Mouse (Mus musculus) embryonic facial prominence, embryonic 12.5 days (tissue): Measurements from ENCODE around the gene Dcun1d4. TPM values are rescaled to one million over a fixed set of nuclear protein-coding genes. Genes with fewer than 3 reads are reported as not detected.

Experiments
- ATAC-seq: fragments of 200-750 bp; cut with Nextera tagmentation; 2 replicates; pipeline ENCODE4 v1.8.0; 2017; ENCODE audit not compliant: insufficient number of reproducible peaks, insufficient read depth, low FRiP score, low TSS enrichment
- H3K27ac ChIP-seq: fragments of 300-500 bp; sonication (generic); 2 replicates; pipeline ENCODE4 v1.5.1; 2016; ENCODE audit warnings: mild to moderate bottlenecking
- H3K27me3 ChIP-seq: fragments of 300-500 bp; sonication (generic); 2 replicates; pipeline ENCODE4 v1.6.1; 2016; ENCODE audit warnings: mild to moderate bottlenecking, moderate library complexity
- H3K36me3 ChIP-seq: fragments of 300-500 bp; sonication (generic); 2 replicates; pipeline ENCODE4 v1.6.1; 2016; ENCODE audit warnings: mild to moderate bottlenecking
- H3K4me1 ChIP-seq: fragments of 300-500 bp; sonication (generic); 2 replicates; pipeline ENCODE4 v1.6.1; 2016
- H3K4me2 ChIP-seq: fragments of 300-500 bp; sonication (generic); replicated peaks from 2 replicates; pipeline ENCODE4 v1.6.1; 2016; ENCODE audit warnings: mild to moderate bottlenecking, moderate library complexity
- H3K4me3 ChIP-seq: fragments of 300-500 bp; sonication (generic); 2 replicates; pipeline ENCODE4 v1.5.1; 2016; ENCODE audit warnings: mild to moderate bottlenecking
- H3K9ac ChIP-seq: fragments of 300-500 bp; sonication (generic); 2 replicates; pipeline ENCODE4 v1.6.1; 2016; ENCODE audit warnings: mild to moderate bottlenecking, moderate library complexity
- H3K9me3 ChIP-seq: fragments of 300-500 bp; sonication (generic); 2 replicates; pipeline ENCODE4 v1.6.1; 2016; ENCODE audit warnings: mild to moderate bottlenecking, moderate library complexity
- WGBS: fragments of 180-500 bp; shearing (Covaris S2); methylation state at CpG from one replicate; pipeline ENCODE4 v1.1.7; 2016; 5-methylcytosine and 5-hydroxymethylcytosine counted together
- polyA plus RNA-seq: library from polyadenylated mRNA; unstranded; fragments of >200 nt; fragmentation: Nextera tagmentation; extraction: Ambion mirVana; gene quantifications from 2 replicates; pipeline ENCODE4 v1.2.1, GENCODE M21; 2016

The Dcun1d4 gene
- 37.9 and 39.4 TPM in 2 replicates for polyA plus RNA-seq

- Histone ChIP-seq H3K27me3 (no peaks in the 10 kb centered on the region), H3K27ac (no peak within 1 kb of the TSS), H3K4me1 (peaks cover 3% of the 10 kb centered on the region; the same call in 1 of the 2 replicates), H3K36me3 (no peaks in the 10 kb centered on the region), H3K4me2 (no peak within 1 kb of the TSS), H3K9me3 (no peaks in the 10 kb centered on the region), H3K9ac (no peak within 1 kb of the TSS), H3K4me3 (no peak within 1 kb of the TSS)
- ATAC-seq = no peak
- 83% methylated on average over 7 of the region's 7 CpGs for WGBS
These were observed at the start of gene Dcun1d4 for GRCm38 (mm10) chr5:73480700-73481099. Dcun1d4 (plus strand) TSS chr5:73481000.

DNA sequence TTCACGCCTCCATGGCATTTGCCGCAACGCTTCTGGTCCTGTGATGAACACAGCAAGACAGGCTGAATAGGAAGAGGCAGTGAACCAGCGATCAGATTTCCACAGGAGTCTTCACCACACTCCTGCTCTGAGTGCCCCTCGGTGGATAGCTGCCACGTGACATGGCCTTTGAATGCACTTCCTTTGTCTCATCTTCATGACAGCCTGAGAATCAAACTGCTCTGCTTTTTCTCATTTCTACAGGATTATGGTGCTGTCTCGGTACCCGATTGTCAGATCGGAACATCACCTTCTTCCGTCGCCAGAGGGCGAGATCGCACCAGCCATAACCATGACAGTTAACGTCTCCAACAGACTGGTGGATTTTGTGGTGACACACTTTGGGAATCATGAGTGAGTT lies 49.2 kb upstream of the Dcun1d4 start:
- no peaks in the 10 kb centered on the region for H3K36me3 ChIP-seq
- WGBS = 23% methylated on average over 14 of the region's 14 CpGs
- no peak overlapping the region for H3K4me2 ChIP-seq
- no peaks in the 10 kb centered on the region for H3K27me3 ChIP-seq
- 0 out of 2 replicates have a peak, but pooled peaks have one; percentile 47 for ATAC-seq
- H3K4me3 ChIP-seq = no peak overlapping the region
- no peaks in the 10 kb centered on the region for H3K9me3 ChIP-seq
- H3K9ac ChIP-seq = no peak overlapping the region
- no peak overlapping the region for H3K27ac ChIP-seq
- H3K4me1 ChIP-seq = no peaks in the 10 kb centered on the region

DNA sequence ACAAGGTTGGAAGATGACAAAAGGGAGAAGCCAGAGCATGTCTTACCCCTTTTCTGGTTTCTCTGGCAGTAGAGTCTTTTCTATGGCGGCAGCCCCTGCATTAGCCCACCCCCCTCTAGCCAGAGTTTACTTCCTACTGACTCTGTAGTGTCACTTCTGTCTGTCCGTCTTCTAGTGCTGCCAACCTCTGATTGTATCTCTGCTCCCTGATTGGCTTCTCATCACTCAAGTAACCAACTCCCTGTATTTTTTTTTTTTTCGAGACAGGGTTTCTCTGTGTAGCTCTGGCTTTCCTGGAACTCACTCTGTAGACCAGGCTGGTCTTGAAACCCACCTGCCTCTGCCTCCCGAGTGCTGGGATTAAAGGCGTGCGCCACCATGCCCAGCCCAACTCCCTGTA lies 48.0 kb upstream of the Dcun1d4 start:
- ATAC-seq = no peak
- no peak overlapping the region for H3K9ac ChIP-seq
- no peak overlapping the region for H3K4me2 ChIP-seq
- H3K27me3 ChIP-seq = no peaks in the 10 kb centered on the region
- H3K4me1 ChIP-seq = no peaks in the 10 kb centered on the region
- H3K9me3 ChIP-seq = no peaks in the 10 kb centered on the region
- H3K36me3 ChIP-seq = no peaks in the 10 kb centered on the region
- no peak overlapping the region for H3K4me3 ChIP-seq
- no peak overlapping the region for H3K27ac ChIP-seq
- WGBS = 82% methylated on average over 6 of the region's 6 CpGs

DNA sequence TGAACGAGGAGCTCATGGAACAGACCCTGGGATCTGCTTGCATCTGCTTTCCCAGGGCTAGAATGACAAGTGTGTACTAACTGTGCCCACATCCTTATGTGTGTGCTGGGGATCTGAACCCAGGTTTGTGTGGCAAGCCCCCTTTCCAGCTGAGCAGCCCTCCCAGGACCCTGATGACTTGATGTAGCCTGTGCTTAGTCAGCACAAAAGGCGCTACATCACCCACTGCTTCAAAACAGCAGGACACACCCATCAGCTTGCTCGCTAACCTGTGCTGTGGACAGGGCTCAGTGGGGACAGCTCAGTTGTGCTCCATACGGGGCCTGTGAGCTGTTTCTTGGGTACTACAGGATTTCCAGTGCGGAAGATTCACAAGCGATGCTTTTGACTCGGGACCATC lies 46.0 kb upstream of the Dcun1d4 start:
- ATAC-seq = no peak
- no peaks in the 10 kb centered on the region for H3K27me3 ChIP-seq
- 73% methylated on average over 7 of the region's 7 CpGs for WGBS
- H3K4me1 ChIP-seq = no peaks in the 10 kb centered on the region
- H3K9me3 ChIP-seq = no peaks in the 10 kb centered on the region
- H3K9ac ChIP-seq = no peak overlapping the region
- H3K4me3 ChIP-seq = no peak overlapping the region
- no peak overlapping the region for H3K27ac ChIP-seq
- H3K36me3 ChIP-seq = no peaks in the 10 kb centered on the region
- H3K4me2 ChIP-seq = no peak overlapping the region

DNA sequence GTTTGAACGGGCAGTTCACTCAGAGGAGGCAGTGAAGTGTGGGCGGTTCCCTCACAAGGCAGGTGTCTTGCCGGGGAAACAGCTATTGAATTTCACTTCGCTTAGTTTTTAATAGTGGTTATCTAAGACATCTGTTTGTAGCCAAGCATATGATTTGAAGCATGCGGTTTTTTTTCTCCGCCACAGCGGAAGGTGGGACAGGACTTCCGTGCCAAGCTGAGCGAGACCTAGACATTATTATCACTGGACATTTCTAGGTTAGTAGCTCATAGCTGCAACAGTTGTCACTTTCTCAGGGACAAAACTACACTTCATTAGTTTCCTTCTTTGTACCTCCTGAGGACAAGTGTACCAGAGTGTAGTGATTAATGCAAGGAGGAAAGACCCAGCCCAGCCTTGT lies 38.6 kb upstream of the Dcun1d4 start:
- Histone ChIP-seq H3K9me3 (no peaks in the 10 kb centered on the region), H3K27ac (no peak overlapping the region), H3K4me2 (no peak overlapping the region), H3K4me3 (no peak overlapping the region), H3K36me3 (no peaks in the 10 kb centered on the region), H3K27me3 (no peaks in the 10 kb centered on the region), H3K9ac (no peak overlapping the region), H3K4me1 (no peaks in the 10 kb centered on the region)
- WGBS = 58% methylated on average over 9 of the region's 9 CpGs
- no peak for ATAC-seq

DNA sequence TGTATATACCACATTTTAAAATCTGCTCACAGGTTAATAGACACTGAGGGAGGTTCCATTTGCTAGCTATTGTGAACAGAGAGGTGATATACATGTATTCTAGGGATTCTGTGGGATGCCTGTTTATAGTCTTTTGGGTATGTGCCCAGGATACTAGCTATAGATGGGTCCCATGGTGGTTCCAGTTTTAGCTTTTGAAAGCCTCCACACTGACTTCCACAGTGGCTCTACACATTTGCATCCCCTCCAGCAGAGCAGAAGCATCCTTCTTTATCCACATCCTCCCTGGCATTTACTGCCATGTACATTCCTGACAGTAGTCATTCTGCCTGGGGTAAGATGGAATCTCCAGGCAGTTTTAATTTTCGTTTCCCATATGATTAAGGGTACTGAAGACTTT lies 30.5 kb upstream of the Dcun1d4 start:
- no peak overlapping the region for H3K9ac ChIP-seq
- WGBS = 78% methylated on average over 1 of the region's 1 CpGs
- no peak overlapping the region for H3K27ac ChIP-seq
- no peaks in the 10 kb centered on the region for H3K4me1 ChIP-seq
- H3K9me3 ChIP-seq = no peaks in the 10 kb centered on the region
- no peak overlapping the region for H3K4me3 ChIP-seq
- H3K36me3 ChIP-seq = no peaks in the 10 kb centered on the region
- no peaks in the 10 kb centered on the region for H3K27me3 ChIP-seq
- no peak overlapping the region for H3K4me2 ChIP-seq
- ATAC-seq = no peak

DNA sequence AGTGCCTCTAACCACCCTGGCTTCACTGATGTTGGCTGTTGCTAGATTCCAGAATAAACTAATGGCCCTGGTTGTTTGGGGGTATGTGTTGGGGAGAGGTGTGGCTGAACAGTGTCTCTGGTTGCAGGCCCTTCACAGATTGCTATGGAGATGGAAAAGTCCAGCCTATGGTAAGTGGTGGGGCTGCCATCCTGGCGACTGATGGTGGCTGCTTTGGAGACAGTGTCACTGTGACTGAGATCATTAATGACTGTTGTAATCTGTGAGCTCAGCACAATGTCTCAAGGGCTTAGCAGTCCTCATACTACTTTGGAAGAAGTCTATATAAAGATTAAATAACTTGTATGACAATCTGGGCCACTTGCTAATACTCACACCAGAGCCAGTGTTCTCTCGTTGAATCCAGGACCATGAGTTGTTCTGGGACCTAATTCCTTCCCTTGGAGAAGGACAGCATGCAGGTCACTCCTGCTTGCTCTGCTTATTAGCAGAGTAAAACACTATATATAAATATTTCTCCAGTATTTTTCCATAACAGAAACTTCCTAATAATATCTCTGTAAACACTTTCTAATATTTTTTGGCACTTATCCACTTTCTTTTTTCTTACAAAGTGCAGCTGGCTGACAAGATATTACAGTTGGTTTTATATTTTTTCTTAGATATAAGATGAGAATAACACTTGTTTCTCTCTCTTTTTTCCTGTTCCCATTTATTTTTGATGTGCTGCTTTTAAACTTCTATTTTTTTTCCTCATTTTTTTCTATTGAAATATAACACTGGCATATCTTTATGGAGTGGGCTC lies 26.1 kb upstream of the Dcun1d4 start:
- Histone ChIP-seq H3K4me3 (no peak overlapping the region), H3K9me3 (no peaks in the 10 kb centered on the region), H3K4me2 (no peak overlapping the region), H3K27ac (no peak overlapping the region), H3K9ac (no peak overlapping the region), H3K36me3 (no peaks in the 10 kb centered on the region), H3K27me3 (no peaks in the 10 kb centered on the region), H3K4me1 (no peaks in the 10 kb centered on the region)
- no peak for ATAC-seq
- WGBS = 79% methylated on average over 2 of the region's 2 CpGs

DNA sequence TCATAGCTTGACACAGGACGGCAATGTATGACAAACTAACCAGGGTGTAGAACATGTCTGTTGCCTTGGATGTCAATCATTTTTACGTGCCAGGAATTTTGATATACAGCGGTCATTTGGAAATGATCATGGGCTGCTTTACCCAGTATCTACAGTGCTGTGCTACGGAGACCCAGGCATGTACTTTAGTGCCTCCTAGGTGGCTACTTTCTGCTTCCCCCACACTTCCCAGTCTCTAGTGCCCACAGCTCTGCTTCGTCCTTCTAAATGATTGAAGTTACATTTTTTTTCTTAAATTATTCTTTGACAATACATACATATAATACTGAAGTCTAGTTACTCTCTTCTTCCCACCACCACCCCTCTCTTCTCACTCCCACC lies 25.5 kb upstream of the Dcun1d4 start:
- Histone ChIP-seq H3K36me3 (no peaks in the 10 kb centered on the region), H3K9ac (no peak overlapping the region), H3K9me3 (no peaks in the 10 kb centered on the region), H3K27me3 (no peaks in the 10 kb centered on the region), H3K4me1 (no peaks in the 10 kb centered on the region), H3K4me2 (no peak overlapping the region), H3K4me3 (no peak overlapping the region), H3K27ac (no peak overlapping the region)
- 77% methylated on average over 5 of the region's 5 CpGs for WGBS
- ATAC-seq = no peak

GRCm38 (mm10) chr5:73468462-73469433 lies 12.1 kb upstream of the Dcun1d4 start:
- Histone ChIP-seq H3K9me3 (0 out of 2 replicates have a peak, but pooled peaks cover 4% of the 10 kb centered on the region), H3K27ac (no peak overlapping the region), H3K9ac (no peak overlapping the region), H3K4me2 (no peak overlapping the region), H3K4me1 (no peaks in the 10 kb centered on the region), H3K27me3 (no peaks in the 10 kb centered on the region), H3K36me3 (no peaks in the 10 kb centered on the region), H3K4me3 (no peak overlapping the region)
- no peak for ATAC-seq
- 84% methylated on average over 16 of the region's 16 CpGs for WGBS

- H3K36me3 ChIP-seq = no peaks in the 10 kb centered on the region
- H3K27ac ChIP-seq = no peak overlapping the region
- no peaks in the 10 kb centered on the region for H3K9me3 ChIP-seq
- no peak overlapping the region for H3K4me3 ChIP-seq
- H3K4me2 ChIP-seq = no peak overlapping the region
- no peaks in the 10 kb centered on the region for H3K4me1 ChIP-seq
- H3K9ac ChIP-seq = no peak overlapping the region
- 88% methylated on average over 20 of the region's 20 CpGs for whole genome bisulfite sequencing
- no peaks in the 10 kb centered on the region for H3K27me3 ChIP-seq
- no peak for ATAC-seq
These were observed 6.1 kb upstream of the Dcun1d4 start for GRCm38 (mm10) chr5:73474412-73475405.

DNA sequence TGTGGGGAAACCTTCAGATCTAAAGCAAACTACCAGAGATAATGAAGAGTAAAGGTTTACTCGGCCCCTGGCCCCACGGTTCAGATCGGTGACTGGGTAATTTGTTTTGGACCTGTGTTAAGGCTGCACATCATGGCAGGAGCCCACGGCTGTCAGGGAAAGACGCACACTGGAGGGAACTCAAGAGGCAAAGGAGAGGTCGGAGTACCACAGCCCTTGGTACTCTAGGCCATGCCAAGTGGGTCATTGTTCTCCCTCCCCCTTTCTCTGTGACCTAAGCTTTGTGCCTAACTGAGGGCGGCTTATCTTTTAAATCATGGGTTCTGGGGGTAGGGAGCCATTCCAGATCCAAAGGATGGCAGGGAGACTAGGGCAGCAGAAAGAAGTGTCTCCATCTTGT lies 601 bp downstream of the Dcun1d4 start:
- Histone ChIP-seq H3K4me3 (no peak overlapping the region), H3K9ac (no peak overlapping the region), H3K4me2 (no peak overlapping the region), H3K27ac (no peak overlapping the region), H3K9me3 (no peaks in the 10 kb centered on the region), H3K4me1 (peaks cover 3% of the 10 kb centered on the region; the same call in 1 of the 2 replicates), H3K27me3 (no peaks in the 10 kb centered on the region), H3K36me3 (no peaks in the 10 kb centered on the region)
- WGBS = 88% methylated on average over 7 of the region's 7 CpGs
- no peak for ATAC-seq
